Mouse (Mus musculus) adrenal gland, postnatal 0 days (tissue): ENCODE results near the gene Grin2a. TPM values are rescaled to one million over a fixed set of nuclear protein-coding genes. Genes with fewer than 3 reads are reported as not detected.

Experiments
- polyA plus RNA-seq: library from polyadenylated mRNA; unstranded; fragments of >200 nt; fragmentation: Nextera tagmentation; extraction: Ambion mirVana; gene quantifications from 2 replicates; pipeline ENCODE4 v1.2.1, GENCODE M21; 2015

Gene Grin2a
- polyA plus RNA-seq = 0.65 and 0.66 TPM in 2 replicates

DNA sequence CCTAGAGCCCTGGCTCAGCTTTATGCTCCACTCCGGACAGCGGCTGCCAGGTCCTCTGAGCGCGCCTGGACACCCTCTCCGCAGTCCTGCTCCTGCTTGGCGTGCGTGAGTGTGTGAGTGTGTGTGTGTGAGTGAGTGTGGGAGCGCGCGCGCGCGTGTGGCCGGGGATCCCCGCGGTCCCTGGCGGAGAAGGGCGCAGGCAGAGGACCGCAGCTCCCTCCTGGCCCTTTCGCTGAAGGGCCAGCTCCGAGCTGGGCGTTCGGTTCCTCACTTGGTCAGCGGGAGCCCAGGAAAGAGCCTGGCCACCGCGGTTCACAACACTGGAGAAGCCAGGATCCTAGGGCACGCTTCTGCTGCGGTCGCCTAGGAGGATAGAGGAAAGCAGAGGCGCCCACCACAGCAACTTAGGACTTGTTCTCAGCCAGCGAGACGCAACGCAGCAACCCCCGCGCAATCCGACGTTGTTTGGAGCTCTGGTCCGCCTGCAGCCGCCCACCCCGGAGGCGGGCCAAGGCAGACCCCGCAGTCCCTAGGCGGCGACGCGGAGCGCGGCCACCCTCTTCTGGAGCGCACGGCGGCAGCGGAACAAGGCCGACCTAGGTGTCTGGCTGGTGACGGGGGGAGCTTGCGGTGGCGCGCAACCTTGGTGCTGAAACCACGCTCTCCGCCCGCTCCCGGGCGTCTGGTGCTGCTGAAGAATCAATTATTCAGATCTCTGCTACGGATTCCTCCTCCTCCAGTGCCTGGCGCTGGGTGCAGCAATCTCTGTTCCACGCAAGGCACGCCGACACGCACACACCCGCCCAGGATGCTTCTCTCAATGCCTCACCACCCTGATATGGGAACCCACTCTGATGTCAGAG is at the start of gene Grin2a:
TSS of gene Grin2a (minus strand) at position 610 of the 863 bp plus-strand sequence.

Other genes starting within 250 kb of the Grin2a start
- 0.54 TPM in 1 of 2 replicates, not detected in the other for gene Rpl39l, start 174.7 kb upstream of the Grin2a start, polyA plus RNA-seq
- 1.7 and 2.1 TPM in 2 replicates for gene Atf7ip2, start 197.2 kb upstream of the Grin2a start, polyA plus RNA-seq